Mouse (Mus musculus): ENCODE measurements around the gene Cdc5l.

- TF ChIP-seq POLR2A (IDR thresholded peaks at IDR 0.05; ENCODE audit: extremely low read depth, insufficient read depth, low read length) (no peak), CTCF (IDR thresholded peaks at IDR 0.05; ENCODE audit: low read depth, low read length) (no peak)
Observed at GRCm38 (mm10) chr17:45377323-45377722, 56.2 kb downstream of the Cdc5l start.
